ENCODE assay signal across 8 mouse cellular contexts in genomic region chr17:26676252-26676615, GRCm38 (mm10). TPM values are rescaled to one million over a fixed set of nuclear protein-coding genes. Genes with fewer than 3 reads are reported as not detected.
A peak's percentile ranks its signal among the peaks of the same experiment; 100 is the strongest.
DNase-seq lines count a peak whose midpoint lies in the region; ATAC-seq and TF ChIP-seq lines count a peak whose summit lies in the region.

No protein-coding gene starts in this region.

- H3K27me3 ChIP-seq in hindbrain, postnatal 0 days (ENCODE audit: insufficient read depth, low read length): no peaks in the 10 kb centered on the region

- H3K9ac ChIP-seq in hindbrain, postnatal 0 days (replicated peaks; ENCODE audit: low read length): peak overlapping the region; percentile 85

- H3K4me1 ChIP-seq in hindbrain, postnatal 0 days (ENCODE audit: insufficient read depth, low read length): peaks cover 4% of the 10 kb centered on the region

- peak; percentile 93 for DNase-seq in T-cell, adult 2 months (ENCODE audit: low spot score)
- peak; percentile 91 to 93 for DNase-seq in cerebellum, postnatal 36 days
- DNase-seq in gastrocnemius, adult 18-20 months (ENCODE audit: low spot score): peak; percentile 90
- peak; percentile 96 for DNase-seq in hindbrain, postnatal 0 days (ENCODE audit: low spot score)
- peak; percentile 88 to 90 for DNase-seq in left cerebral cortex, adult 2 months (ENCODE audit: extremely low spot score in 1 of 2, low spot score in 2 of 2)
- DNase-seq in right cerebral cortex, adult 2 months (ENCODE audit: low spot score in 2 of 2): peak; percentile 91 to 92
- DNase-seq in urinary bladder, postnatal 14 days (ENCODE audit: low spot score): peak; percentile 91

- peak overlapping the region; percentile 88 for H3K4me3 ChIP-seq in hindbrain, postnatal 0 days (ENCODE audit: low read length)
- peak overlapping the region; percentile 95 for H3K4me3 ChIP-seq in left cerebral cortex, adult 2 months

- H3K27ac ChIP-seq in hindbrain, postnatal 0 days: peak overlapping the region; percentile 94
- peak overlapping the region; percentile 98 for H3K27ac ChIP-seq in left cerebral cortex, adult 2 months

- no peak for TF ChIP-seq CTCF in hindbrain, postnatal 0 days (IDR thresholded peaks at IDR 0.05; ENCODE audit: low read depth)
- no peak for TF ChIP-seq CTCF in left cerebral cortex, adult 2 months (IDR thresholded peaks at IDR 0.05)

- ATAC-seq in hindbrain, postnatal 0 days: peak; percentile 97
- ATAC-seq in megakaryocyte, adult 5-6 weeks (ENCODE audit: poor library complexity, severe bottlenecking): peak; percentile 93

- WGBS in hindbrain, postnatal 0 days: under 1% methylated on average over 30 of the region's 30 CpGs

- no peaks in the 10 kb centered on the region for H3K9me3 ChIP-seq in hindbrain, postnatal 0 days (ENCODE audit: low read length)

- H3K36me3 ChIP-seq in hindbrain, postnatal 0 days (ENCODE audit: insufficient read depth, low read length): no peaks in the 10 kb centered on the region

- peak overlapping the region; percentile 78 for H3K4me2 ChIP-seq in hindbrain, postnatal 0 days (ENCODE audit: low read depth, low read length)

- intact Hi-C loops in left cerebral cortex, adult 2 months (cut with DNase I): loop anchor here (1.0 to 5.0 kb wide), 2 partner anchors 40 to 101 kb away; no protein-coding TSS in a partner anchor

RNA-seq across cellular contexts. Expression of gene Atp6v0e, which starts 13.2 kb away (rescaled TPM):
- total RNA-seq in gastrocnemius, adult 18-20 months (2021): 10 to 100 TPM; 41.1 to 44.0 TPM
- 98.2 and 124 TPM in 2 replicates for total RNA-seq in hindbrain, postnatal 0 days (2014; rRNA removed)
- 121 and 133 TPM in 2 replicates for polyA plus RNA-seq in hindbrain, postnatal 0 days (2015; fragmentation: Nextera tagmentation; extraction: Ambion mirVana)
- 10 to 100 TPM; 39.2 to 44.6 TPM for total RNA-seq in left cerebral cortex, adult 2 months (2021)
- total RNA-seq in megakaryocyte, adult 5-6 weeks (2015): 304 and 336 TPM in 2 replicates
- 529 and 571 TPM in 2 replicates for total RNA-seq in megakaryocyte, adult 5-6 weeks (2017)

RNA-seq across cellular contexts. Expression of gene Crebrf, which starts 39.2 kb away (rescaled TPM):
- total RNA-seq in gastrocnemius, adult 18-20 months (2021): 10 to 100 TPM; 37.7 to 47.2 TPM
- 17.7 and 23.5 TPM in 2 replicates for total RNA-seq in hindbrain, postnatal 0 days (2014; rRNA removed)
- 11.7 and 13.4 TPM in 2 replicates for polyA plus RNA-seq in hindbrain, postnatal 0 days (2015; fragmentation: Nextera tagmentation; extraction: Ambion mirVana)
- 100 to 1,000 TPM; 150 TPM for total RNA-seq in left cerebral cortex, adult 2 months (2021)
- 24.7 and 31.2 TPM in 2 replicates for total RNA-seq in megakaryocyte, adult 5-6 weeks (2015)
- 30.1 and 39.5 TPM in 2 replicates for total RNA-seq in megakaryocyte, adult 5-6 weeks (2017)

Comparison
In these comparisons a context has a peak if more than half of its experiments do, and no peak if none do; other contexts are left out.
1. Peak in every context shown above with its lines: DNase-seq, ATAC-seq, H3K4me3 ChIP-seq and H3K27ac ChIP-seq.